Mouse (Mus musculus): ENCODE measurements around the gene Ccdc8. TPM values are rescaled to one million over a fixed set of nuclear protein-coding genes. Genes with fewer than 3 reads are reported as not detected.
A peak's percentile ranks its signal among the peaks of the same experiment; 100 is the strongest.

The Ccdc8 gene
- polyA plus RNA-seq, 1 experiment from 2014 or later = 0.04 TPM

GRCm38 (mm10) chr7:17009326-17010009, 17.0 kb downstream of the Ccdc8 start:
- CTCF ChIA-PET = interaction anchor here (2.1 kb wide), 1 partner anchor 10 kb away, joined by 5 read pairs; no protein-coding TSS in a partner anchor
- TF ChIP-seq CTCF (IDR thresholded peaks at IDR 0.05) = no peak
- POLR2A ChIA-PET = no interaction called here
- in situ Hi-C loops (cut with MboI; ENCODE audit: low pct_unique_long_range_greater_than_20kb) = no loop called here
- no peaks in the 10 kb centered on the region for H3K27me3 ChIP-seq
- ATAC-seq (no peak), DNase-seq (ENCODE audit: low read depth, low spot score) (no peak)

GRCm38 (mm10) chr7:17010010-17010347, 17.5 kb downstream of the Ccdc8 start:
- ChIA-PET CTCF (interaction anchor here (2.1 kb wide), 1 partner anchor 10 kb away, joined by 5 read pairs; no protein-coding TSS in a partner anchor), POLR2A (no interaction called here)
- H3K27me3 ChIP-seq = no peaks in the 10 kb centered on the region
- in situ Hi-C loops (cut with MboI; ENCODE audit: low pct_unique_long_range_greater_than_20kb) = no loop called here
- DNase-seq (ENCODE audit: low read depth, low spot score) (no peak), ATAC-seq (no peak)
- no peak for TF ChIP-seq CTCF (IDR thresholded peaks at IDR 0.05)

DNA sequence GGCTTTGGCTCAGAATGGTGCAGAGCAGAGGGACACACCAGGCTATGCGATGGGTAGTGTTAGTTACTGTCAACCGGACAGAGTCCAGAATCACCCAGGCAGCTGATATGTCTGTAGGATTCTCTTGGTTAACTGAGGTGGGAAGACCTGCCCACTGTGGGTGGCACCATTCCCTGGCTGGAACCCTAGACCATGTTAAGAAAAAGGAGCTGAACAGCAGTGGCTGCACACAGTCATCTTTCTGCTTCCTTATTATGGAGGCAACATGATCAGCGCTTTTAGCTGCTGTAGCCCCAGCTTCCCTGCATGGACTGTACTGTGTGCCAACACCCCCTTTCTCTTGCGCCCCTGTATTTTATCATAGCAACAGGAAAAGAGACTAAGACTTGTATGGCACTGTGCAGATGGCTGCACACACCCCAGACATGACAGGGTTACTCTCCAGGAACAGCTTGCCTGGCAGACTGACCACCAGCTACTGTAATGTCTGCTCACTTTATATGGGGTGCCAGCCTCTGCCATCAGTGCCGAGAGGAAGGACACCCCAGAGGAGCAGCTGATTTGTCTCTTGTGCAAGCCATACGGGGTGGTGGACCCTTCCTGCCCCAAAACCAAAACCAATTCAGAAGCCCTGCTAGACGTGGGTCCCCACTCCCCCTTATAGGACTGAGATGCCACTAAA, 19.5 kb downstream of the Ccdc8 start:
- TF ChIP-seq CTCF (IDR thresholded peaks at IDR 0.05) = no peak
- CTCF ChIA-PET = interaction anchor here (0.6 to 1.4 kb wide), 5 partner anchors 9 to 80 kb away, joined by 3 to 4 read pairs (median 3); partner anchors contain the start of gene Psg16
- in situ Hi-C loops (cut with MboI; ENCODE audit: low pct_unique_long_range_greater_than_20kb) = no loop called here
- DNase-seq (ENCODE audit: low read depth, low spot score) = no peak
- H3K27me3 ChIP-seq = no peaks in the 10 kb centered on the region
- no peak for ATAC-seq
- POLR2A ChIA-PET = no interaction called here

GRCm38 (mm10) chr7:17015381-17015780, 22.9 kb downstream of the Ccdc8 start:
- CTCF ChIA-PET = interaction anchor here (1.2 to 2.5 kb wide), 2 partner anchors 11 to 141 kb away, joined by 3 to 9 read pairs; no protein-coding TSS in a partner anchor
- DNase-seq (ENCODE audit: low read depth, low spot score) (no peak), ATAC-seq (no peak)
- in situ Hi-C loops (cut with MboI; ENCODE audit: low pct_unique_long_range_greater_than_20kb) = no loop called here
- H3K27me3 ChIP-seq = no peaks in the 10 kb centered on the region
- TF ChIP-seq CTCF (IDR thresholded peaks at IDR 0.05) = no peak
- POLR2A ChIA-PET = interaction anchor here (1.7 kb wide), 1 partner anchor 11 kb away, joined by 4 read pairs; no protein-coding TSS in a partner anchor

- no peak for TF ChIP-seq CTCF (IDR thresholded peaks at IDR 0.05)
- peak; percentile 91 for DNase-seq (ENCODE audit: low read depth, low spot score)
- CTCF ChIA-PET = interaction anchor here (1.1 to 2.5 kb wide), 5 partner anchors 10 to 17 kb away, joined by 3 to 14 read pairs (median 5); partner anchors contain the start of gene Ppp5c
- H3K27me3 ChIP-seq = no peaks in the 10 kb centered on the region
- in situ Hi-C loops (cut with MboI; ENCODE audit: low pct_unique_long_range_greater_than_20kb) = no loop called here
- POLR2A ChIA-PET = interaction anchor here (1.0 to 1.7 kb wide), 2 partner anchors 9 to 41 kb away, joined by 3 to 4 read pairs; no protein-coding TSS in a partner anchor
- peak; percentile 99 for ATAC-seq
Measured at GRCm38 (mm10) chr7:17017036-17017435, 24.5 kb downstream of the Ccdc8 start.

DNA sequence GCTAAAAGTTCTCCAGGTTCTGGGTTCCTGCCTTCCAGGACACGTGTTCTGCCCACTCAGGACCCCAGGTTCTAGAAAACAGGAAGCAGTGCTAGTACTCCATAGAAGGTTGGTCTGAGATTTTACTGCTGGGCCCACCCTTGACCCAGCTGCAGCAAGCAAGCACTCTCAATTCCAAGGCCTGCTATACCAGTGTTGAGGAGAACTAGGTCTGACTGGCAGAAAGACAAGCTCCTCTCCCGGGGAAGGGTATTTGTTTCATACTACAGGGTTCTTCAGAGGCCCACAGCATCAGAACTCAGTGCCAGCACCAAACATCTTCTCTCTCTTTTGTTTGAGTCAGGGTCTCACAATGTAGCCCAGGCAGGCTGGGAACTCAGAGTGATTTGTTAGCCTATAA, 25.4 kb downstream of the Ccdc8 start:
- in situ Hi-C loops (cut with MboI; ENCODE audit: low pct_unique_long_range_greater_than_20kb) = no loop called here
- DNase-seq (ENCODE audit: low read depth, low spot score) (no peak), ATAC-seq (no peak)
- H3K27me3 ChIP-seq = no peaks in the 10 kb centered on the region
- CTCF ChIA-PET = interaction anchor here (1.1 to 2.5 kb wide), 4 partner anchors 10 to 16 kb away, joined by 3 to 14 read pairs (median 6); partner anchors contain the start of gene Ppp5c
- TF ChIP-seq CTCF (IDR thresholded peaks at IDR 0.05) = no peak
- POLR2A ChIA-PET = interaction anchor here (0.6 to 1.0 kb wide), 2 partner anchors 40 to 42 kb away, joined by 3 to 4 read pairs; no protein-coding TSS in a partner anchor

DNA sequence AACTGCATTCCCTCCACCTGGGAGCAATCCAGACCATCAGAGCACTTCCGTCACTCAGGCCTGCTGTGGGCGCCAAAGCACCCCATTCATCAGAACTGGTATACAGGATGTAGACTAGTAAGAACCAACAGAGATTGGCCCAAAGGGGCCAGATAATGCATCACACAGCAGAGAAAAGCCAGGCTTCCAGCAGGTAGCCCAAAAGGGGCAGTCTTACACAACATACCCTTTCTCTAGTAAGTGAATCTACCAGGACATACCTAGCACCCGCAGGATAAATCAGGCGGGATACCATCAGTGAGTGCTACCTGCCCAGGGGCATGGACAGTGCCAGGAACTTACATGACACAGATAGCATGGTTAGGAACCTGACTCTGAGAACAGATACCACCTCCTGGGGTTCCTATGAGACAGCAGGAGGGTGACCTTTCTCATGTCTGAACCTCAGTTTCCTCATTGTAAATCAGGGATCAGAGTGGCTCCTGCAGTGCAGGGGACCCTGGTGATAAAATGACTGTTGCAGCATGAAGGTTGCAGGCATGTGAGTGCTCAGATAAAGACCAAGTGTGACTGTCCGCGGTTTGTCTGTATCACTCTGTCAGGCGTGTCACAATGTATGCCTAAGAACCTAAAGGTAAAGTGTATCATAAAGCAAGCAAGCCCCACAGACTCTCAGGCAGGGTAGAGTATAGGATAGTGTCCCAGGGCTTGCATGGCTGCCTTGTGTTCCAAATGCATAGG, 27.1 kb downstream of the Ccdc8 start:
- no peaks in the 10 kb centered on the region for H3K27me3 ChIP-seq
- DNase-seq (ENCODE audit: low read depth, low spot score) (no peak), ATAC-seq (no peak)
- ChIA-PET CTCF (no interaction called here), POLR2A (no interaction called here)
- in situ Hi-C loops (cut with MboI; ENCODE audit: low pct_unique_long_range_greater_than_20kb) = no loop called here
- no peak for TF ChIP-seq CTCF (IDR thresholded peaks at IDR 0.05)

- in situ Hi-C loops (cut with MboI; ENCODE audit: low pct_unique_long_range_greater_than_20kb) = no loop called here
- POLR2A ChIA-PET = no interaction called here
- CTCF ChIA-PET = interaction anchor here (1.3 to 2.3 kb wide), 3 partner anchors 15 to 89 kb away, joined by 3 to 6 read pairs (median 5); no protein-coding TSS in a partner anchor
- ATAC-seq (no peak), DNase-seq (ENCODE audit: low read depth, low spot score) (no peak)
- no peak for TF ChIP-seq CTCF (IDR thresholded peaks at IDR 0.05)
- no peaks in the 10 kb centered on the region for H3K27me3 ChIP-seq
Measured at GRCm38 (mm10) chr7:17022176-17022575, 29.7 kb downstream of the Ccdc8 start.

DNA sequence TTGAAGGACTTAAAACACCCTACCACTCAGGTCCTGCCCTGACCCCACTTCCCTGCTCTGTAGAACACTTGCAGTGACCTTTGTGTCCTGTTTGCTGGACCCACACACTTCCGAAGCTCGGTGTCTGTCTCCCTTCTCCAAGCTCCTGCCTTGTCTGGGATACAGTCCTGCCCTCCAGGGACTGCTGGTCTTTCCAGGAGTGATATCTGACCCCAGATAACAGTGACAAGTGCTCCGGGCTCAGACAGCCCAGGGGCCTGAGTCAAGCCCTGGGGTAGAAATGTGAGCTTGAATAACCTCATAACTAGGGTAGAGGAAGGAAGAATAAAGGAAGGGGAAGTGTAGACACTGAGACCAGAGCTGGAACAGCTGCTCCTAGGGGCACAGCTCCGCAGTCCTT, 31.2 kb downstream of the Ccdc8 start:
- POLR2A ChIA-PET = interaction anchor here (1.3 kb wide), 1 partner anchor 23 kb away, joined by 3 read pairs; no protein-coding TSS in a partner anchor
- H3K27me3 ChIP-seq = no peaks in the 10 kb centered on the region
- no peak for ATAC-seq
- TF ChIP-seq CTCF (IDR thresholded peaks at IDR 0.05) = no peak
- DNase-seq (ENCODE audit: low read depth, low spot score) = no peak
- CTCF ChIA-PET = interaction anchor here (0.7 to 3.7 kb wide), 3 partner anchors 16 to 27 kb away, joined by 3 to 26 read pairs (median 5); no protein-coding TSS in a partner anchor
- in situ Hi-C loops (cut with MboI; ENCODE audit: low pct_unique_long_range_greater_than_20kb) = no loop called here

GRCm38 (mm10) chr7:17024141-17024540, 31.6 kb downstream of the Ccdc8 start:
- POLR2A ChIA-PET = interaction anchor here (1.3 kb wide), 1 partner anchor 23 kb away, joined by 3 read pairs; no protein-coding TSS in a partner anchor

More at GRCm38 (mm10) chr7:17024141-17024540, 31.6 kb downstream of the Ccdc8 start:
- CTCF ChIA-PET = interaction anchor here (0.7 to 3.7 kb wide), 4 partner anchors 17 to 36 kb away, joined by 3 to 26 read pairs (median 5); no protein-coding TSS in a partner anchor
- no peak for ATAC-seq
- H3K27me3 ChIP-seq = no peaks in the 10 kb centered on the region
- in situ Hi-C loops (cut with MboI; ENCODE audit: low pct_unique_long_range_greater_than_20kb) = no loop called here
- no peak for TF ChIP-seq CTCF (IDR thresholded peaks at IDR 0.05)
- no peak for DNase-seq (ENCODE audit: low read depth, low spot score)

All from Patski (cell line).